Mouse (Mus musculus) cortical plate, adult 2 months (tissue): ENCODE measurements around the gene Ankdd1a. TPM values are rescaled to one million over a fixed set of nuclear protein-coding genes. Genes with fewer than 3 reads are reported as not detected.

Experiments
- H3K27ac ChIP-seq: fragments of 200-500 bp; 2 replicates; pipeline ENCODE4 v1.5.1; 2012; ENCODE audit warnings: low read length, control low read depth, inconsistent platforms; ENCODE audit not compliant: insufficient read depth
- H3K4me1 ChIP-seq: fragments of 200-500 bp; 2 replicates; pipeline ENCODE4 v1.6.1; 2011; ENCODE audit warnings: low read length; ENCODE audit not compliant: control insufficient read depth, insufficient read depth
- H3K4me3 ChIP-seq: fragments of 200-500 bp; 2 replicates; pipeline ENCODE4 v1.5.1; 2011; ENCODE audit warnings: mild to moderate bottlenecking, low read length, control low read depth; ENCODE audit not compliant: insufficient read depth
- CTCF ChIP-seq: fragments of 200-500 bp; IDR thresholded peaks from 2 replicates; pipeline ENCODE4 v1.5.1; 2011; ENCODE audit warnings: mild to moderate bottlenecking, control low read depth, low read length; ENCODE audit not compliant: insufficient read depth; ENCODE audit errors: extremely low read depth
- POLR2A ChIP-seq: fragments of 200-500 bp; IDR thresholded peaks from 2 replicates; pipeline ENCODE4 v1.6.1; 2011; ENCODE audit warnings: mild to moderate bottlenecking, low read length, control low read depth; ENCODE audit not compliant: insufficient read depth; ENCODE audit errors: extremely low read depth
- polyA plus RNA-seq: library from polyadenylated mRNA; depleted of rRNA; stranded (reverse); fragments of >200 nt; gene quantifications from 2 replicates; pipeline ENCODE4 v1.2.3, GENCODE M21; 2012; rRNA removed

Ankdd1a gene
- polyA plus RNA-seq: 1.4 and 1.8 TPM in 2 replicates

- Histone ChIP-seq H3K4me1 (peaks cover 2% of the 10 kb centered on the region; the same call in 1 of the 2 replicates), H3K27ac (no peak within 1 kb of the TSS), H3K4me3 (peak within 1 kb of the TSS; percentile 11)
- TF ChIP-seq POLR2A (no peak), CTCF (no peak)
These were observed at the start of gene Ankdd1a for GRCm38 (mm10) chr9:65519807-65520504. Gene Ankdd1a, minus strand, starts transcription at chr9:65520193.

GRCm38 (mm10) chr9:65569491-65569971 is 49.5 kb upstream of the Ankdd1a start:
- TF ChIP-seq CTCF (no peak), POLR2A (no peak)
- no peak overlapping the region for H3K27ac ChIP-seq
- no peaks in the 10 kb centered on the region for H3K4me1 ChIP-seq
- no peak overlapping the region for H3K4me3 ChIP-seq

DNA sequence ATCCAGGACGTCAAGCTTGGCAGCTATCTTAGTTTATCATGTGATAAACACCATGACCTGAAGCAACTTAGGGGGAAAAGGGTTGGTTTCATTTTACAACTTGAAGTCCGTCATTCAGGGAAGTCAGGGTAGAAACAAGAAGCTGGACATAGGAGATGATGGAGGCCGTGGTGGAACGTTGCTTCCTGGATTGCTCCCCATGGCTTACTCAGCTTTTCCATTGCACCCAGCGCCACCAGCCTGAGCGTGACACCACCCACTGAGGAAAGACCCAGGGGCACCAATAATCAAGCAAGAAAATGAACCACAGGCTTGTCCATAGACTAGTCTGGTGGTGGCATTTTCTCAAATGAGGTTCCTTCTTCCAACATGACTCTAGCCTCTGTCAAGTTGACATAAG is 48.8 kb upstream of the Ankdd1a start:
- Histone ChIP-seq H3K4me1 (no peaks in the 10 kb centered on the region), H3K27ac (no peak overlapping the region), H3K4me3 (no peak overlapping the region)
- no peak for TF ChIP-seq CTCF
- no peak for TF ChIP-seq POLR2A

DNA sequence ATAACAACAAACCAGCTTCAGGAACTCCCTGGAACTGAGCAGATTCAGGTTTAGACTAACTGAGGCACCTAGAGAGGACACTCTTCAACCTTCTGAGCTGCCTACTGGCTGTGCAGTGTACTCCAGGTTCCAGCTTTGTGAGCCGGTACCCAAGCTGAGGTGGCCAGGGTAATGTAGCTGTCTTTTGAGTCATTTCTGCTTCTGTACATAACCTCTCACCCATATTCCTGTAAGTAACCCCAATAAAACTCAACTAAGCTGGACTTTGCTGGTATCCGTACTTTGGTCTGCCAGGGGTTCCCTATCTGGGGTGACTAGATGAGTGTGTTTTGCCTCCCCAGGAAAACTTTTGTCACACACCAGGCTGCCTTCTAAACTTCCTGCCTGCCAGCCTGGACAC is 44.7 kb upstream of the Ankdd1a start:
- no peak overlapping the region for H3K27ac ChIP-seq
- H3K4me1 ChIP-seq: 0 out of 2 replicates have a peak, but pooled peaks cover 2% of the 10 kb centered on the region
- no peak overlapping the region for H3K4me3 ChIP-seq
- TF ChIP-seq POLR2A: no peak
- TF ChIP-seq CTCF: no peak

DNA sequence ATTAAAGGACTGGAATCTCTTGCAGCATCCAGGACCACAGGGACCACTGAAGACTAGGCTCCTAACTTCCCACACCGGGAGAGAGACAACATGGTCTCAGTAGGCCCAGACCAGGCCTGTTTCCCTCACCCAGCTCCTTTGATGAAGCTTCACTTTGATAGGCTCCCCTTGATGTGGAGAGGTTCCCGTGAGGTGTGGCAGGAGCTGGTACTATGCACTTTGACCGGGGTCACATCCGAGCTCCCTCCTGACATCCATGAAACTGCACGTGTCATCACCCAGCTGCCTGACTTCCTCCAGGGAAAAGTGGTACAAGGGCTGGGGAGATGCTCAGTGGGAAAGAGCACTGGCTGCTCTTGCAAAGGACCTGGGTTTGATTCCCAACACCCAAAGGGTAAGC is 43.1 kb upstream of the Ankdd1a start:
- Histone ChIP-seq H3K4me3 (no peak overlapping the region), H3K4me1 (0 out of 2 replicates have a peak, but pooled peaks cover 2% of the 10 kb centered on the region), H3K27ac (no peak overlapping the region)
- no peak for TF ChIP-seq CTCF
- TF ChIP-seq POLR2A: no peak

- peak overlapping the region; percentile 60; the same call in 1 of the 2 replicates for H3K27ac ChIP-seq
- 0 out of 2 replicates have a peak, but pooled peaks cover 2% of the 10 kb centered on the region for H3K4me1 ChIP-seq
- H3K4me3 ChIP-seq: no peak overlapping the region
- TF ChIP-seq POLR2A: no peak
- TF ChIP-seq CTCF: no peak
These were observed 42.1 kb upstream of the Ankdd1a start for GRCm38 (mm10) chr9:65562081-65562506.

GRCm38 (mm10) chr9:65561016-65561415 is 41.0 kb upstream of the Ankdd1a start:
- Histone ChIP-seq H3K4me1 (0 out of 2 replicates have a peak, but pooled peaks cover 2% of the 10 kb centered on the region), H3K27ac (no peak overlapping the region), H3K4me3 (no peak overlapping the region)
- TF ChIP-seq POLR2A: no peak
- TF ChIP-seq CTCF: no peak

DNA sequence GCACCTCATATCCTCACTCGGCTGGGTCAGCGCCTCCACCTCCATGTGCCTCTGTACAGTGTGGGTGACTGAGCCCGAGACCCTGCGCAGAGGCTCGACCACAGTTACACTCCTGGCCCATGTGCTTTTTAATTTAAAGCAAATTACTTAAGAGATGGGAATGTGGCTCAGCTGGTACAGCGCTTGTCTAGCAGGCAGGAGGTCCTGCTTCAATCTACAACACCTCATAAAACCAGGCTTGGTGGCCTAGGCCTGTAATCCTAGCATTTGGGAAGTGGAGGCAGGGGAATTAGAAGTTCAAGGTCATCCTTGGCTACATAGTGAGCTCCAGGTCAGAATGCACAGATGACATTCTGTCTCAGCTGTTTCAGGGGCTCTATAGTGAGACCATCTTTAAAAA is 38.8 kb upstream of the Ankdd1a start:
- TF ChIP-seq CTCF: no peak
- TF ChIP-seq POLR2A: no peak

DNA sequence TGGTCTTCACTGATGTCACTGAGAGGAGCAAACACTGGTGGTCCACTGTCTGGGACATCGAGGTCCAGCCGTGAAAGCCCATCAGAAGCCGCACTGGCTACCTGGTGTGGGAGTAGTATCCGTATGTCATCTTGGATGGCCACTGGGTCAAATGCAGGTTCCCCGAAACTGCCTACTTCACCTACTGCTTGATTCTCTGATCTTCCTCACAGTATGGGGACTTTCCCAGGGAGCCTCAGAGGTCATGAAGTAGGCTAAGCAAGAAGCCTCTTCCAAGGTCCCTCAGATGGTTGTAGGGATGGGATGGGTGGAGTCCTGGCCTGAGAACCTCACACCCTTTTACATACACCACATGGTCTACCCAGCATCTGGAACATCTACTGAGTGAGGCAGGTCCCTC is 37.0 kb upstream of the Ankdd1a start:
- TF ChIP-seq CTCF (no peak), POLR2A (no peak)
- H3K27ac ChIP-seq: no peak overlapping the region
- no peak overlapping the region for H3K4me3 ChIP-seq
- H3K4me1 ChIP-seq: 0 out of 2 replicates have a peak, but pooled peaks cover 2% of the 10 kb centered on the region

More for the DNA sequence above, 38.8 kb upstream of the Ankdd1a start:
- Histone ChIP-seq H3K4me1 (0 out of 2 replicates have a peak, but pooled peaks cover 2% of the 10 kb centered on the region), H3K27ac (no peak overlapping the region), H3K4me3 (no peak overlapping the region)

GRCm38 (mm10) chr9:65556349-65556748 is 36.4 kb upstream of the Ankdd1a start:
- no peak overlapping the region for H3K27ac ChIP-seq
- H3K4me1 ChIP-seq: 0 out of 2 replicates have a peak, but pooled peaks cover 2% of the 10 kb centered on the region
- TF ChIP-seq POLR2A (no peak), CTCF (no peak)
- H3K4me3 ChIP-seq: no peak overlapping the region
